Mouse (Mus musculus) embryonic fibroblast, embryonic 13.5 days (primary cell): ENCODE measurements around the gene Cdk17.

ENCODE experiments used
- CTCF ChIP-seq: IDR thresholded peaks from 2 replicates; pipeline ENCODE4 v1.5.1; 2011; ENCODE audit warnings: mild to moderate bottlenecking, control low read depth, low read length, moderate library complexity, borderline replicate concordance; ENCODE audit not compliant: insufficient read depth
- POLR2A ChIP-seq: IDR thresholded peaks from 2 replicates; pipeline ENCODE4 v1.6.1; 2011; ENCODE audit warnings: low read depth, mild to moderate bottlenecking, control low read depth, low read length, moderate library complexity

- TF ChIP-seq CTCF (no peak), POLR2A (no peak)
Observed at GRCm38 (mm10) chr10:93261981-93262499, 101.4 kb downstream of the Cdk17 start.
